Mouse (Mus musculus): ENCODE measurements around the gene Arl4a. TPM values are rescaled to one million over a fixed set of nuclear protein-coding genes. Genes with fewer than 3 reads are reported as not detected.

The Arl4a gene
- total RNA-seq, 2 experiments from 2014 or later = 9.3 to 11.3 TPM

DNA sequence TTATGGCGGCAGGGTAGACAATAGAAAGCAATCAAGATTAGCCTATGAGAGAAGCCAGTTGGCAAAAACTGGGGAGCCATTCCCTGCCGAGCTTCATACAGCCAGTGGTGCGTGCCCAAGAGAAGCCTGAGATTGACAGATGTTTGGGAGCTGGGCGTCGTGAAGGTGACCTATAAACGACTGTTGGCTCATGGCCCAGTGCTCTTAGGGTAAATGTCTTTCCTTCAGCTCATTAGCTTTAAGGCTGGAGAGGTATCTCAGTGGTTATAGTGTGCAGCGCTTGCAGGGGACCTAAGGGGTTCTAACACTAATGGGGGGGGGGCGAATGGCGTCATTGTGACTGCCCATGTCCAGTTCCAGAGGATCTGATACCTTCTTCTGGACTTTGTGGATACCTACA lies 21.8 kb downstream of the Arl4a start:
- no peak for ATAC-seq (ENCODE audit: poor library complexity, severe bottlenecking)

DNA sequence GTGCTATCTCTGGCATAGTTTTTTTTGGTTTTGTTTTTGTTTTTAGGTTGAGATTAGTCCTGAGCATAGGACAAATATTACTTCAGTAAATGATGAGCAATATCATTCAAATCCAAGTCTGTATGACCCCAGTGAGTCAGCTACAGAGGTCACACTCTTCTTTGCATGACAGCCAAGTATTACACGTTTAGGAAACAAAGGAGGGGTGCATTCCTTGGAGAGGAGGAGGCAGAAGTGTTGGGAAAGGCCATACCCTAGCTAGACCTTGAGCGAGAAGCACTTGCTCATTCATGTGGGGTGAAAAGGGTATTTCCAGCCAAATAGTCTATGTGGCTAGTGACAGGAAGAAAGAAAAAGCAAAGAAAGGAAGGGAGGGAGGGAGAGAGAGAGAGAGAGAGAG lies 28.0 kb downstream of the Arl4a start:
- no peak for ATAC-seq (ENCODE audit: poor library complexity, severe bottlenecking)

DNA sequence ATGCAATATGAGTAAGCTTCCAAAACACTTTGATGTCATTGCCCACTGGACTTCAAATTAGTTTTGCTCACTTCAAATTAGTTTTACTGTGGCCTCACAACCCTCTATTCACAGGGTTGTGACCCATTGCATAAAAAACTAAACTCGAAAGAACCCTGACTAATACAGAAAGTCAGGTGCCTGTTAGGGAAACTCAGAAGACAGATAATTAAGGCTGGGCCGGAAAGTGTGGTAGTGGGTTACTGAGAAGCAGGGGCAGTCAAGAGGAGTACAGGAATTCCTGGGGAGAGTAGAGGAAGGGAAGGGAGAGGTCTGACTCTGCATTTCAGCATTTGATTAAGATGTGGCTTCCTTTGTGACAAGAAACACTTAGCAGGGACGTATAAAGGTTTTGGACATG lies 29.4 kb downstream of the Arl4a start:
- ATAC-seq (ENCODE audit: poor library complexity, severe bottlenecking) = no peak

DNA sequence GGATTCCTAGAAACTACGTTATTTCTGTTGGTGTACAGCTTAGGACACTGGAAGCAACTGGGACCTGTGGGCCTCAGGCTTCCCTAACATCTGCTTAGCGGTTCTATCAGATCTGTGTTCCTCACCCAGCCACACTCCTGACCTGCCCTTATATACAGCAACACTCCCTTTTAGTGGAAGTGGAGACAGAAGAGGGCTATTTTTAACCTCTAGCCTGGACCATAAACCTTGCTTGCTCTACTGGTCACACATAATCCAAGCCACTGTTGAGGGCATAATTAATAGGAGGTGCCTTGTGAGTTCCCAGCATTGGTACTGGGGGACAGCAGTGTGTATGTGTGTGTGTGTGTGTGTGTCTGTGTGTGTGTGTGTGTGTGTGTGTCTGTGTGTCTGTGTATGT lies 33.1 kb downstream of the Arl4a start:
- ATAC-seq (ENCODE audit: poor library complexity, severe bottlenecking) = no peak

DNA sequence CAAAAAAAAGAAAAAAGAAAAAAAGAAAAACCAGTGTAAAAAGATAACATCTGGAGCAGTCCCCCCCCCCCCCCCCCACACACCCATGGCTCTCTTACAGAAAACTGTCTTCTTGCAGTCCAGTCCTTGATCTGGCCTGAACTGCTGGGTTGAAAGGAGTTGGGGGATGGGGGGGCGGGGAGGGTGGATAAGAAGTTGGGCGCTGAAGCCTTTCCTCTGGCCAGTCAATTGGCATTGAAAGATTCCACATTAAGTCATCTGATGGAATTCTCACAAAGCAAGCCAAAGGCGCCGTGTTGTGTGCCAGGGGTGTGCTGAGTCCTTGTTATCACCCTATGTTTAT lies 39.0 kb downstream of the Arl4a start:
- no peak for ATAC-seq (ENCODE audit: poor library complexity, severe bottlenecking)

DNA sequence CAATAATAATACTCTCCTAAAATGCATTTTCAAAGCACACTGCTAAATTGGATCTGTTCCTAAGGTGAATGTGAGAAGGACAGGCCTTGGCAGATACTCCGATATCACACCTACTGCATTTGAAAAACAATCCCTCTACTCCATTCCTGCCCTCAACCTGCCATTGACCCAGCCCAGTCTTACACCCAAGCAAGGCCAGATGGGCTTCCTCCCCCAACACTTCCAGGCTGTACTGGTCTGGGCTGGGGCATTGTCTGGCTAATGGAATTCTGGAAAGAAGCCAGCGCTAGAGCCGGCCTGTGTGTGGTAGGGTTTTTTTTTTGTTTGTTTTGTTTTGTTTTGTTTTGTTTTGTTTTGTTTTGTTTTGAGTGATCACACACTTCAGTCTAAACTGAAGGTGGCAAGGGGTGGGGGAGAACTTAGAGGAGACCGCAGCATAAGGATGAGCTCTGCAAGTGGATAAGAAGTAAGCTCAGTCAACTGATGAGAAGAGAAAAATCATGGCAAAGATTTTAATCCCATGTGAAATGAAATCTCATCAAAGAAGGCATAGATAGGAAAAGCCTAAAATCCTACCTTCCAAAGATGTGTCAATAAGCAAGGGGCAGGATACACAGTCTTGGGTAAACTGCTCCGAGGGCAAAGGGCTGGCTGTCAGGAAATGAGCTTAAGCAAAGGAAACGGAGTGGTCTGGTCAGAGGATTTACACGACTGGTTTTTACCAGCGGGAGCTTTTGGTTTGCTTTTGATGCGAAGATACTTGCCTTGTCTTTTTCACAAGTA lies 39.6 kb downstream of the Arl4a start:
- no peak for ATAC-seq (ENCODE audit: poor library complexity, severe bottlenecking)

DNA sequence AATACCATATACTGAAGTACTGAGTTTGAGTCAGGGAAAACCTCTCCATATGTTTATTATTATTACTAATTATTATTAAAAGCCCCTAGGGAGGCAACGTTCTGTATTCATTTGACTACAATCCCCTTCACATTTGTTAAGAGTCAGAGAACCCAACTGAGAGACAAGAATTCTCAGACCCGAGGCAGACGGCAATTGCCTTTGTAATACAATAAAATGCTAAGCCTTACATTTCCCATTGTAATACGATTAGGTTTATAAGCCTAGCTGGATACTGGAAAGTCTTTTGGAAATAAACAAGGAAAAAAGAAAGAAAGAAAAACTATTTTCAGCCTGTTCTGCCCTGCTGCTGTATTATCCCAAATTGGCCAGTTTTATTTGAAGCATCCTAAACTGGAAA lies 40.2 kb downstream of the Arl4a start:
- no peak for ATAC-seq (ENCODE audit: poor library complexity, severe bottlenecking)

DNA sequence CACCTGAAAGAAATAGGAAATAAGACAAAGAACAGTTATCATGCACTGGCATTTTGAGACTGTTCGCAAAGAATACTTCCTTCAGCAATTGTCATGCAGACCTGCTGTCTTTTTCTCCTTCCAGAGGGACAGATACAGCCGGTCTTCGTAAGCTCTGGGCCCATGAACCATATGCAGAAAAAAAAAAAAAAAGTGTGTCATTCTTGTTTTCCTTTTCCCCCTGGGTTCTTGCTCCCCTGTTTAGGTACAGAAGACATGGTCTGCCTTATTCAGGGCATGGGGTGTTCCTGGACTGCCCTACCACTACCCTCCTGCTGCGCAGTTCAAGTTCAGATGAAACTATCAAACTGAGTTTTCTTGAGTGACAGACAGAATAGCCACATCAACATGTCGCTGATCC lies 41.8 kb downstream of the Arl4a start:
- ATAC-seq (ENCODE audit: poor library complexity, severe bottlenecking) = no peak

DNA sequence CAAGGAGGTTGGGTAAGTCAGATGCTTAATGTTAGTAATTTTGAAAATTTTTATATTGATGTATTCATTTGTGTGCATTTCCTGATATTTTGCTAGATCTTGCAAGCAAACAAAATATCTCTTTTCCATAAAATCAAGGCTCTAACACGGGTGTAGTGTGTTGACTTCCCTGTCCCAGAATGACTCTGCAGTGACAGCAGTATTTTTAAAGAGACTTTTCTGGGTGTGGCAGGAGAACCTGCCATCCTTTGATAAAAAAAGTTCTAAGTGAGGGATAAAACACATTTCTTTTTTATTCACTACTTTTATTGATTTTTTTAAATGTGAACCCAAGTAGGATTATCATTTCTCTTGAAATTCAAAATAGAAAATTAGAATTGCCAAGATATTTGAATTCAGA lies 42.2 kb downstream of the Arl4a start:
- ATAC-seq (ENCODE audit: poor library complexity, severe bottlenecking) = no peak

DNA sequence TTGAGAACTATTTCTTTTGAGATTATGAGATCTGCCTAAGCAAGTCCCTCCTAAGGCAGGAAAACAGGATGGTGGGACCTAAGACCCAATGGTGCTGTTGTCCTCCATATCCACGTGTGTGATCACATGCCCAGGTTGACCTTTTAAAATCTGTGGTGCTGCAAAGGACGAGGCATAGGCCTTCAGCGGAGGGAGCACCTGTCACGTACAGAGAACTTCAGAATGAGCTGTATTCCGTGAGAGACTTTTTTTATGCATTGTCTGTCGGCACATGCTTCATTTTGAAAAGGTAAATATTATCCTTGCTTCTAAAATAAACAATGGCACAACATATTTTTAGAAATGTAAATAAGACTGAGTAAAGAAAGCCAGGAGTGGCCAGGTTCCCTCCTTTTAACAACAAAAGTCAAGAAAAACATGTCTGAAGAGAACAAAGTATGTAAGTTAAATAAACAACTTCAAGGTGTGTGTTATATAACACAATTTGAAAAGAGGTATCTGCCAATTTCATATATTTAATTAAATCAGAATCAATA lies 45.0 kb downstream of the Arl4a start:
- ATAC-seq (ENCODE audit: poor library complexity, severe bottlenecking) = no peak

DNA sequence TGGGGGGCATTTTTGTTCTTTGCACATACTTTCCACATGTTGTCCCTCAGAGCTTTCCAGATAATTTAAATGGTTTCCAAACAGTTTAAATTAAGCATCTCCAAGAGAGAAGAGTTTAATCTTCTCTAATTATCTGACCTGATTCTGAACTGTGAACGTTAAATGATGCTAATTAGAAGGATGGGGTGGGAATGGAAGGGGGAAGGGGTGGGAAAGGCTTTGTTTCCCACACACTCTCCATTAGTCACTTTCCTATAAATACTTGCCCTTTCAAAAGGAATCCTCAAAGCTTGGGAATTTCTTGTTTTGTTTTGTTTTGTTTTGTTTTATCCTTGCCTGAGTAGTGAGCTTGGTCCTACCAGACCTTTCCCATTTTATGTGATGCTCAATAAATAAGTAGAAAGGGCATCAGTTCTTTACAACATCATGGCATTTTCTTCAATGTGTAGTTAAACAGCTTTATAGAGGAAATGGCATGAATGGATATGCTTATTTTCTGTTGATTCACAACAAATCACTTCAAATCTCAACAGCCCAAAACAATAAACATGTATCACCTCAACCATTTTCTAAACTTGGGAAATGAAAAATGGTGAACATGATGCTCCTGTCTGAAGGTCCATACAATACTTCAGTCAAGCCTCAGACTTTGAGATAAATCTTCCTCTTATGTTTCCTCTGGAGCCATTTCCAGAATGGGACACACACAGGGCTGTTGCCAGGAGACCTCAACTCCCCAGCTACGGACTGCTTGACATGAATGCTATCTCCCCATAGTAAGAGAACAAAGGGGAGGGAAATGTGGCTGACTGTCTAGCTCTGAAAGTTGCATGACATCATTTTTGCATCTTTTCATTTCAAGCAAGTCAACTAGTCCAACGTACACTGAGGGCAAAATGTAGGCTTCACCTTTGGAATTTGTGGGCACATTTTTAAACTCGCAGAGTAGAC lies 46.7 kb downstream of the Arl4a start:
- ATAC-seq (ENCODE audit: poor library complexity, severe bottlenecking) = no peak

DNA sequence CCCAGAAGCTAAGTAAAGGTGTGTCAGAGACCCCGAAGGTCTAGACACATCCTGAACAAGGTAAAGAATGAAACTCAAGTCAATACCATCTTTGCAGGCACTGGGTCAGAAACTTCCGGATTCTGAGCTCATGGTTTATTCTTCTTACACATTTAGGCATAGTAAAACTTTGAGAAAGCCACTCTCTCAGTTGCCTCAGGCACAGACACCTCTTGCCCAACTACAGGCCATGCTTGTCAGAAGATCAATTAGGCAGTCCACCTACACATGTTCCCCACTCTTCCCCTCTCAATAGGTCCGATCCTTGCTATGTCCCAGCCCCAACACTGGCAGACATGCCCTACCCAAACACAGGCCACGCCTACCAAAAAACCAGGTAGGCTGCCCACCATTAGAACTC lies 48.7 kb downstream of the Arl4a start:
- ATAC-seq (ENCODE audit: poor library complexity, severe bottlenecking) = no peak

DNA sequence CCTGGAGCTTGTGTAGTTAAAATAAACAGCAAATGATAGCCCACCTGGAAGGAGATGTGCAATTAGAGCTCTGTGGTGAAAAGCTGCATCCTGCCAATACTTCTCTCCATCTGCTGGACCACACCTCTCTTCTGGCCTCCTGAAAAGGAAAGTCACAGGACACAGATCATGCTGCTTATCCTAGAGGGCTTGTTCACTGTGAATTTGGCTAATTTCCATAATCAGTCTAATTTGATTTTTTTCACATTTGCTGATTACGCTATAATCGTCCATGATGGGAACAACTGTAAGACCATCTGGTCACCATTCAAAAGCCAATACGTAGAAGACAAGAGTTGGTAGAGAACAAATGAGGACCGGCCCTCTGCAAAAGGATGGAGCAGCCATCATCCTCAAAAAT lies 50.6 kb downstream of the Arl4a start:
- ATAC-seq (ENCODE audit: poor library complexity, severe bottlenecking) = no peak

DNA sequence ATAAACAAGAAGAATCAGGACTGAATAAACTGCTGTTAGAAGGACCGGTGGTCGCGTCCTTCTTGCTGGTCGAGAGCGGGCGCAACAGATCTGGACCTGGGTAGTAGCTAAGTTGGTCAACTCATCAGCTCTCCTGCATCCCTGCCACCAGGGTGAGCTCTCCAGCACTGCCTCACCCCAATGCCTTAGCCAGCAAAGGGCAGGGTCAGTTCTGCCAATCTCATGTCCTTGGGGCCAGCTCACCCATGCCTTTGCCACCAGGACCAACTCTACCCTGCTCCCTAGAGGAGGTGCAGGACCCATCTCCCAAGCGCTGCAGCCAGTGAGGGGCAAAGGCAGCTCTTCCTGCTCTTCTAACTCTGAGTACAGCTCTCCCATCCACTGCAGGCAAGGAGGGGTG lies 52.2 kb downstream of the Arl4a start:
- no peak for ATAC-seq (ENCODE audit: poor library complexity, severe bottlenecking)

DNA sequence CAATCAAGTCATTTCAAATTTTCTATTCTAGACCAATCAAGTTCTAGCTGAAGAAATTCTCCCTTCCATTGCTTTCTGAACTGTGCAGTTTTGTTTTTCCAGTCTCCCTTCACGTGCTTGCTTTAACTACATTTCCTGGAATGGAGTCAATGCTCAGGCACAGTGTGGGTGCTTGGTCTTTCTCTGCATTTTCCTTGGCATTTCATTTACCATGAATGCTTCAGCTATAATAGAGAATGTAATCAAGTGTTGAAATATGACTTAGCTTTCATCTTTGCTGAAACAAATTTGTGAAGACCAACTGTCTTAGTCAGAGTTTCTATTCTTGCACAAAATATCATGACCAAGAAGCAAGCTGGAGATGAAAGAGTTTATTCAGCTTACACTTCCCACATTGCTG lies 58.0 kb downstream of the Arl4a start:
- no peak for ATAC-seq (ENCODE audit: poor library complexity, severe bottlenecking)

DNA sequence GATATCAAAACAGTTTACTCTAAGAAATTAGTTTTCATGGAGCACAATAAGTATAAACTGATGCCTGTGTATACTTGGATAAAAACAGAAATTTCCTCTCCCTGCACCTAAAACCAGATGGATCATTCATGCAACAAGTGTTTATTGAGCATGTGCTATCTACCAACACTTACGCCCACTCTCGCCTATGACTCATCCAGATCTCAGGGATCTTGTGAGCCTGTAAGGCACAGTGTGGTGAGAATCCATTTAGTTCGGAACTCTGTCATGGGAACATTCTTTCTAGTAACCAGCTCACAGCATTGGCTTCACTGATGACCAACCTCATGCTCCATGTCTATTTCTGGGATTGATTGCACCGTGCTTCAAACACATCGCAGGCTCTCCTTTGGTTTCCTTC lies 58.8 kb downstream of the Arl4a start:
- ATAC-seq (ENCODE audit: poor library complexity, severe bottlenecking) = no peak

DNA sequence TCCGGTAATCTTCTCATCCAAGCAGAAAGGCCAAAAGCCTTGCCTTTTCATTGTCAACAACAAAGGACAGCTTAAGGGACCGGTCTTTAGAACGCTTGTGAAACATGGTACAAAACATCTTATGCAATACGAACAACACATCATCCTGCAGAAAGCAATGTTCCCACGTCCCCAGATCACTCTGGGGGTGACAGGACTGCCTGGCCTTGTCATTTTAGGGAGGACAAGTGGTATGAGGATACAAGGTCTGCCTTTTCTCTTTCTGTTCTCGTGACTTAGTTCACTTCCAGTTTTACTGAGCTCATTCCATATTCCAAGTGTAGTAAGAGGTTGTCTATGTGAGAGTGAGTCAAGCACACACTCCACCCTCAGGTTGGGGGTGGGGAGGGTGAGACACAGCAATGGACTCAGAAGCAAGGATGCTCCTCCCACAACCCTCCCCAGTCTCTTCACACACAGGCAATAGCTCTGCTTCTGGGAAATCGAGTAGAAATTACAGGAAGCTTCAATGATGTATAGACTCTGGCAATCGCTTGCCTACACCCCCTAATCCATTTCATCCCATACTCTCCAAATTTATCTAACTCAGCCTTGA lies 59.7 kb downstream of the Arl4a start:
- ATAC-seq (ENCODE audit: poor library complexity, severe bottlenecking) = no peak

DNA sequence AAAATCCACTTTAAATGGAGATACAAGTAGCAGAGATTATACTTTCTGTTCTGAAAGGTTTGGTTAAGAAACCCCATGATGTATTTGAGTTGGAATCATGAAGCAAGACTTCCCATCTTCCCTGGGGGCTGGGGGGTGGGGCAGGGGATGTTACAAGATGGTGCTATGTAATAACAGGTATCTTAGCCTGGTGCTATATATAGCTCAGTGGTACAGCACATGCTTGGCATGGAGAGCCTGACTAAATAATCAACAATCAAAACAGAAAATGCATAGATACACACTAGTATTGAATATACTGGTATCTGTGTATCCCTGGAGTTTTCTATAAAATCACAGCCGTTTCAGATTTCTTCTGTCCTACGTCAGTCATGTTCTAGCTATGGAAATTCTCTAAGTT lies 61.4 kb downstream of the Arl4a start:
- ATAC-seq (ENCODE audit: poor library complexity, severe bottlenecking) = no peak

DNA sequence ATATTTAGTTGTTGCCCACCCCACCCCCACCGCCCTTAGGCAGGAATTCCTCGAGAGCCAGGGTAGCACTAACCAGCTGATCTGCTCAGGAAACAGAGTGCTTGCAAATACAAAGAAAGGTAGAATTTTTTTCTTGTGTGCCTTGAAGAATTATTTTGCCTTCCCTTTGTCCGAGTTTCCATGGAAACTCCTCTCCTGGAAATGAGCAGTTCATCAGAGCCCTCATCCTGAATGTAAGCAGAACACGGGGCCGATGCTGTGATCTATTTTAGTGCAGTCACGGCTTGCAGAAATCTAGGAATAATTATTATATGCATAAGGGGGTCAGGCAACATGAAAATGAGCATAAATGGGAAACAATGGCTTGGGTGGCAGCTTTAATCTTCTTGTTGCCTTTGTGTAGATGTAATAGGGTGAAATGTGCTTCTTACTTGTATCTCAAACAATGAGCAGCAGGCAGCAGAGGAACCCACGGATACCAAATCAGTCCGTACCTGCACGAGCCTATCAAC lies 61.9 kb downstream of the Arl4a start:
- ATAC-seq (ENCODE audit: poor library complexity, severe bottlenecking) = no peak

DNA sequence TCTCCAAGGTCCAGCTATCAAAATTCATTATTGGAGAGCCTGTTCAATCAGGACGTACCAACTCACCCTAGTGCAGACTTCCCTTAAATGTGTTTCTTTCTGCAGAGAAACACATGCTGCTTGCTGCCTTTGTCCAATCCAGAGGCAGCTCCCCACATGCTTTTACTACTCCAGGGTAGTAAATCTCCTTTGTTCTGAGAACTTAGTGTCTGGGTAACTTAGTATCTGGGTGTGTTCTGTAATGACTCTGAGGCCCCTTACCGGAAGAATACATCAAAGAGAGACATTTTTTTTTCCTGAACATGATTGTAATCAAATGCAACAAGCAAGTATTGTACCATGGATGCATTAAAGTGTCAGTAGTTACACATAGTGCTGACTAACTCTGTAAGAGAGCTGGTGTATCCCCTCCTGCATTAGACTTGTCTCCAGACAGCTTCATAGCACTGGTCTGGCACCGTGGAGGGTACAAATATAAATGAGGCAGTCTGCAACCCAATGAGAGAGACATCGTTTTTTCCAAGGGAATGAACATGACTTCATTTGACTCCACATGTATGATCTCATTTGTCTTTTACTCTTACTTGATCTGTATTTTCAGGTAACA lies 62.7 kb downstream of the Arl4a start:
- no peak for ATAC-seq (ENCODE audit: poor library complexity, severe bottlenecking)

DNA sequence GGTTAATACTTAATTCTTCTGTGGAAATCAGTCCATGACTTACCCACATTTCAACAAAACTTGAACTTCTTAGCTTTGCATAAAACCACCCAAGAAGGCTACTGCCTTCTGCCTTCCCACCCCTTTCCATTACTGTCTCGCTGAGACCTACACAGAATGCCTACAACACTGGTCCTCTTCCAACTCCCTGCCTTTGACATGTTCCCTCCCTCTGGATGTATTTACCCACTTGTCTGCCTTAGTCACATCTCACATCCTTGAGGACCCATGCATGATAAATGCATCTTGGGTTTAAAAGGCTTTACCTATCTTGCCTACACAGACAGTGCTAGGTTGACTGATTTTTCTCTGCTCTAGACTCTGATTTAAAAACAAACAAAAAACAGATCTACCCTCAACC lies 63.6 kb downstream of the Arl4a start:
- ATAC-seq (ENCODE audit: poor library complexity, severe bottlenecking) = no peak

Measured in megakaryocyte, adult 5-6 weeks (primary cell).